Mouse (Mus musculus) mouse trophoblast stem cell (cell line): ENCODE measurements around the gene Ccnh.
"Not testable (repeated sequence)": the region's sequence is repeated elsewhere in the genome, so short reads cannot be mapped to it uniquely, and the experiment has no call there.

Experiments
- in situ Hi-C, 2 experiments: fragments of 300-500 bp; cut with MseI, MboI; formaldehyde crosslinking; loops; 2 replicates in 1 of 2; 3 replicates in 1 of 2; pipeline ENCODE4 v1.15.1; 2025

The Ccnh gene

DNA sequence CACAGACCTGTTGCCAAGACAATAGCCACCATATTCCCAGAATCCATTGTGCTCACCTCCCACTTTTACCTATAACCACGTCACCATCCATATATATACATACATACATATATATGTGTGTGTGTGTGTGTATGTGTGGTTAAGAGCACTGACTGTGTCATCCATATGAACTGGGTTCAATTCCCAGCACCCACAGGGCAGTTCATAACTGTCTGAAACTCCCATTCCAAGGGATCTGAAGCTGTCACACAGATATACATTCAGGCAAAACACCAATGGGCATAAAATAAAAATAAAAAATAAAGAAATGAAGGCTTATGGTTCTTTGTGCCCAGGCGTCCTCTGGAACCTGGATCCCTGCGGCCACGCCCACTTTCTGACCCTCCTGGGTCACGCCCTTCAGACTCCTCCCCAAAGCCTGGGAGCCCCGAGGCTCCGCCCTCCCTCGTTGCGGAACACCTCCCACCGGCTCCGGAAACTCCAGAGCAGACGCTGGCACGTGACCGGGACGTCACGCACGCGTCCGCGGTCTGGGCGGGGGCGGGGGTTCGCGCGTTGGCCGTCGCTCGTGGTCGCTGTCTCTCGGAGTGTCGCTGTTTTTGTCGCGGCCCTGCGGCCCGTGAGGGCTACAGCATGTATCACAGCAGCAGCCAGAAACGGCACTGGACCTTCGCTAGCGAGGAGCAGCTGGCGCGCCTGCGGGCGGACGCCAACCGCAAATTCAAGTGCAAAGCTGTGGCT lies at the start of gene Ccnh:
Gene Ccnh (plus strand): TSS at position 506 of the 741 bp plus-strand sequence.
- in situ Hi-C loops = no loop called here

DNA sequence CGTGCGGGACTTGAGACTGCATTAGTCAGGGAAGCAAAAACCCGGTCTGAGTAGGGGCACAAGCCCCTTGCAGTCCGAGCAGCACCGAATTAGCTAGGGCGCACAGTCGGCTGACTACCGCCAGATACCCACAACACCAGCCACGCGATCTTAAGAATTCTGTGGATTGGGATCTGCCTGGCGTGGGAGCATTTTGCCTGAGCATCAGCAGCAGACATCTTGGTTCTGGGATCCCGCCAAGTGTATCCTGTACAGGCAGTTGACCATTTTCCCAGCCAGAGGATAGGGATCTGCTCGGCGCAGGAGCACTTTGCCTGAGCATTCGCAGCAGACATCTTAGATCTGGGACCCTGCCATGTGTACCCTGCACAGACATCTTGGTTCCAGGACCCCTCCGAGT lies 45.8 kb upstream of the Ccnh start:
- in situ Hi-C loops = not testable (repeated sequence)

DNA sequence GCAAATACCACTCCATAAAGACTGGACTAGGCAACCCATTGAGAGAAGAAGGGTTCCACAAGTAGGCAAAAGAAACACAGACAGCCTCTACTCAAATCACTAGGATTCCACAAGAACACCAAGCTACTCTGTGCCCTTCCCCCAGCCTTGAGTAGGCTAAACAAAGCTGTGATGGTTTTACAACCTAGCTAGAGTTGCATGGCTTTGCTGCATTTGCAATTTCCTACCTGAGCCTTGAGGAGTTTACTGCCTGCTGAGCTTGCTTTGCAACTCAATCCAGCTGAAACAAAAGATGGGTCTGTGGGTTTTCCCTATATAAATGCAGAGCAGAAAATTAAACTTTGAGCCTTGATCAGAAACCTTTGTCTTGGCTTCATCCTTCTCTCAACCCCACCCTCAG lies 42.7 kb upstream of the Ccnh start:
- in situ Hi-C loops = no loop called here

DNA sequence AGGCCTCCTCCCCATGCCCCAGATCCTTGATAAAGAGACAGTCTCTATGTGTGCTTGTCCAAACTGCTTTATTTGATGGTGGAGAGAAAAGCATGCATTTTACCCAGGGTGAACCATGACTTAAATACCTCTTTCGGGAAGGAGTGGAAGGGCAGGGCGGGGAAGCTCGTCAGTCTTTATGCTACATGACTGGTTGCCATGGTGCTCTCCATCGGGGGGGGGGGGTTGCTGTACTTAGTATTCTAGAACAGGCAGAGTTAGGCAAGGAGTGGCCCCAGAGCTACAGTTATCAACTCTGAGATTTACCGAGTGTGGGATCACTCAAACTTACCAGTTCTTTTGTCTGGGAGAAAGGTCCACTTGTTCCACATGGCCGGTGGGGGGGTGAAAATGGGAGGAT lies 34.5 kb upstream of the Ccnh start:
- in situ Hi-C loops = no loop called here

DNA sequence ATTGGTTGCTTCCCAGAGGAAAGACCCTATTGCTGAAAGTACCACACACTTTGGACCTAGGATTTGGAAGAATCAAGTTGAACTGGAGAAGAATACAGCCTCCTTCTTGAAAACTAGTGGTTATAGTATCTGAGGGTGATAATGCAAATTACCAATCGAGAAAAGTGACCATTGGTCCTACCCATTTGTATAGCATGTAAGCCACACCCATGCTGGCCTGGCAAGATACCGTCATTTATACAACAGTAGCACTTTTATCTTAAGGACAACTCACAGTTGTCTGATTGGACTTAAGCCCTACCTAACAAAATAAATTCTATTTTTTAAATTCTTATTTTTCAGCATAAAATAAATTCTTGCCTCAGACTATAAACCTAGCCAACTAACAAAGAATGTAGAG lies 29.2 kb upstream of the Ccnh start:
- in situ Hi-C loops = loop anchor here in 1 of 2 experiments (10.0 kb wide), 1 partner anchor 205 kb away; no protein-coding TSS in a partner anchor

DNA sequence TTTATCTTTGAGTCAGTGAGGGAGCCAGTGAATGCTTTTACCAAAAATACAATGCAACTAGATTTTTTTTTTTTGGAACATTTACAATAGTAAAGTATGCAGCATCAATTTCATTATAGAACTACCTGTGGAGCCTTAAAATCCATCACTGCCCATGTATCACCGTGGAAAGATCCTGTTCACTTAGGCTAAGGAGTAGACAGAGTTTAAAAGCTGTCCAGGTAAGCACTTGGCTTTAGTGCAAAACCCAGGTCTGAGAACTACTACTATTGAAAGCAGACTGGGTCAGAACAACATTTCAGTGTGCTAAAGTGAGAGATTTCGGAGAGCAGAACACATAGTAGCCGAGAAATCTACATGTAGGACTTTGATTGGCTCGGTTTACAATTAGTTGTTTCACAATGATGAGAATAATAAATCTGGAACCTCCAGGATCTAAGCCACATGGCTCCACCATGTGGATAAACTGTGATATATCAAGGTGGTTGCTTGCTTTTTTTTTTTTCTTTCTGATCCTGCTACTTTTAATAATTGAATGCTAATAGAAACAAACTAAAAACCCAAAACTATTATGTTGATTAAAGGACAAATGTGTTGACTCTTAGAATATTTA lies 24.6 kb upstream of the Ccnh start:
- in situ Hi-C loops = loop anchor here (5.0 to 10.0 kb wide), 2 partner anchors 210 to 212 kb away; no protein-coding TSS in a partner anchor

DNA sequence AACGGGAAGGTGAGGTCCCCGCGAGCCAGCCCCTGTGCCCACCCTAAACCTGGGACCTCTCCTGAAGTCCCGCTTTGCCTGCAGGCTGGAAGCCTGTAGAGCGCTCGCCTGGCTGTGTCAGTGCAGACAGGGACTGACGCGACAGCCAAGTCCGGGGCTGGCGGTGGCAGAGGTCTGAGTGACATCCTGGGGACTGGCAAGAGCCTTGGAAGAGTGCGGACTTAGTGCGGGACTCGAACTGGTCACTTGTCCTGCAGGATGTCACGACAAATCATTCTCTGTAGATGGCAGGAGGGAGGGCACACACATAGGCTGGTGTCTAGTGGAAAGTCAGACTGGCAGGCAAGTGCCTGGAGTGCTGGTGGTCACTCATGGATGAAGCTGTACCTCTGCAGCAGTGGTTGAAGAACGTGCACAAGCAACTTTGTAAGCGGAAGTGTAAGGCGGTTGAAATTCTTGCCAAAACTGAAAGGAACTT lies 475 bp downstream of the Ccnh start:
- in situ Hi-C loops = no loop called here

DNA sequence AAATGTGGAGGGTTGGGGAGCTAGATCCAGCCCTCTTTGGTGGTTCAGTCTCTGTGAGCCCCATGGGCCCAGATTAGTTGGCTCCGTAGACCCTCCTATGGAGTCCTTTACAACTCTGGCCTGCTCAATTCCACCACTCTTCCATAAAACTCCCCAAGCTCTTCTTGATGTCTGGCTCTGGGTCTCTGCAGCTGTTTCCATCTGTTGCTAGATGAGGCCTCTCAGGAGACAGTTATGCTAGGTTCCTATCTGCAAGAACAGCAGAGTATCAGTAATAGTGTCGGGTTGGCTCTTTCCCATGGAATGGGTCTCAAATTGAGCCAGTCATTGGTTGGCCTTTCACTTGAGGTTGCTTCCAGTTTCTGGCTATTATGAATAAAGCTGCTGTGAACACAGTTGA lies 2.0 kb downstream of the Ccnh start:
- in situ Hi-C loops = no loop called here

DNA sequence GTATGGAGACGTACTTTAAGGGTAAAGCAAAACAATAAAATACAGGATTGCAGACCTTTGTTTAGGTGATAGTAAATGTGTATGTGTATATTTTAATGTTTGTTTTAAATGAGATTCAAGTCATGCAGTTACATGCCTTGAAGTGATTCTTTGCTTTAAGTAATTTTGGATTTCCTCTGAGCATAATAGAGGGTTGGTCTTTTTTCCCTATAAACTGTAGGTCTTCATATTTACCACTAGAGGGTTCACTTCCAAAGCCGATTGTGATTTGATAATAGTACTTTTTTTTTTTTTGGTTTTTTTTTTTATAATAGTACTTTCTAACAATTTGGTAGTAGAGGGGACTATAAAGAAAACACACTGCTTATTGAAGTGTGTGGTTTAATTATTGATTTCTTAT lies 18.3 kb downstream of the Ccnh start:
- in situ Hi-C loops = no loop called here

DNA sequence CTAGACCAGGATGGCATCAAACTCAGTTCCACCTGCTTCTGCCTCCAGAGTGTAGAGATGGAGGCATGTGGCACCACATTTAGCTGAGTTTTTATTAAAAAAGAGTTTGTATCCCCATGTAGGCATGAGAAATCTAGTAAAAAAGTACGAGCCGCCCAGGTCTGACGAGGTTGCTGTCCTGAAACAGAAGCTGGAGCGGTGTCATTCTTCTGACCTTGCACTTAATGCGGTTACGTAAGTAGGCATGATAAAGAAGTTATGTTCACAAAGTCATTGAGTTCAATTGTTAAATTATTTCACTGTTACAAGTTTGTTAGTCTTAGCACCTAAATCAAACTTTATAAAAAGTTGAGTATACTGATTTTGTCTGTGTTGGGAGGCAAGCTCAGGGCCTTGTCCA lies 19.4 kb downstream of the Ccnh start:
- in situ Hi-C loops = no loop called here

DNA sequence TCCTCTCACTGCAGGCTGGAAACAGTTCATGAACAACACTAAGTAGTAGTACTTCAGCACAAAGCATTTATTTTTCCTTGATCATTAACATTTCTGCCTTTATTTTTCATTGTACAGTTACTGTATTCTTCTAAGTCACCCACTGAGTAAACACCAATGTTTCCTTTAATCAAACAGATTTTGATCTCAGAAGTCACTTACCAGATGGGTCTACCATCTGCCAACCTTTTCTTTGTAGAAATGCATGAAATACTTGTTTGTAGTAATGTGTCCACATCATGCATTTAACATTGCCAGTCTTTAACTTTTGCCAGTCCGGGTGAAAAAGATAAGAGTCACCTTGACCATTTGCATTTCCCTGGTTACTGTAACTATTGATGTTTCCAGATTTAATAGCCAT lies 21.1 kb downstream of the Ccnh start:
- in situ Hi-C loops = no loop called here

DNA sequence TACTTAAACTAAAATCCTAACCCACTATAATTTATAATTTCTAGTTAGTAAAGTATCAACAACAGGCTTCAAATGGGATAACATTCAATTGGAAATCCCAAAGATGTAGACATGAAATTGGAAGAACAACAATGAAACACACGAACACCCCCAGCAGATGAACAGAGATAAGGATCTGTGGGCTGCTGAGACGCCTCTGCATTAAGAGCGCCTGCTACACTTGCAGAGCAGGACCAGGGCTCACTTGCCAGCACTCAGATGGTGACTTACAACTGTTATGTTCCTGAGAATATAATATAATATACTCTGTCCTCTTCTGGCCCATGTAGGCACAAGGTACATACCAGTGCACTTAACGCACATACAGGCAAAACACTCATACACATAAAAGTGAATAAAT lies 29.4 kb downstream of the Ccnh start:
- in situ Hi-C loops = no loop called here

DNA sequence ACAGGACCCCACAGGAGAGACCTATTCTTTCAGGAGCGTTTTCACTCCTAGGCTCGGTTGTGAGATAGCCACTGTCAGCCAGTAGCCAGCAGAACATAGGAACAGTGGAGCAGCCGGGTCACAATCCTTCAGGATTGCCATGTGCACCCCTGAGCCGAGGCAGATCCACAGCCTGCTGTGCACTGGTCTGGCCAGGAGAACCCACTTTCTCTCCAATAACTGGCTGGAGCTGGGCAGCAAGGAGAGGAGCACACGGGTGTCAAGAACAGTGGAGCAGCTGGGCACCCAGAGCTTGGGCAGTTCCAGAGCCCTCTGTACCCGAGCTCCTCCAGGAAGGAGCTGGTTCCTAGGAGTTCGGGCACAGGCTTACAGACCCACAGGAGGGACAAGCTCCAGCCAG lies 49.6 kb downstream of the Ccnh start:
- in situ Hi-C loops = no loop called here
